Mouse (Mus musculus) embryonic facial prominence, embryonic 14.5 days (tissue): ENCODE results near the gene Necab3. TPM values are rescaled to one million over a fixed set of nuclear protein-coding genes. Genes with fewer than 3 reads are reported as not detected.

Source experiments
- ATAC-seq: fragments of 200-750 bp; cut with Nextera tagmentation; 2 replicates; pipeline ENCODE4 v1.8.0; 2017; ENCODE audit warnings: low read depth, moderate number of reproducible peaks, moderate TSS enrichment
- DNase-seq: peaks from one replicate; pipeline ENCODE4 v3.0.0-alpha.2; 2015; ENCODE audit warnings: low spot score
- H3K27ac ChIP-seq: fragments of 300-500 bp; sonication (generic); replicated peaks from 2 replicates; pipeline ENCODE4 v1.5.1; 2014; ENCODE audit warnings: low read depth, mild to moderate bottlenecking, low read length, moderate library complexity
- H3K27me3 ChIP-seq: fragments of 300-500 bp; sonication (generic); replicated peaks from 2 replicates; pipeline ENCODE4 v1.6.1; 2014; ENCODE audit warnings: low read length; ENCODE audit not compliant: control insufficient read depth, insufficient read depth
- H3K36me3 ChIP-seq: fragments of 300-500 bp; sonication (generic); 2 replicates; pipeline ENCODE4 v1.6.1; 2014; ENCODE audit warnings: low read length, mixed read lengths; ENCODE audit not compliant: control insufficient read depth, insufficient read depth
- H3K4me1 ChIP-seq: fragments of 300-500 bp; sonication (generic); 2 replicates; pipeline ENCODE4 v1.6.1; 2014; ENCODE audit warnings: antibody characterized with exemption, low read length; ENCODE audit not compliant: control insufficient read depth, insufficient read depth
- H3K4me2 ChIP-seq: fragments of 300-500 bp; sonication (generic); 2 replicates; pipeline ENCODE4 v1.6.1; 2014; ENCODE audit warnings: low read depth, mild to moderate bottlenecking, low read length, moderate library complexity, mixed read lengths
- H3K4me3 ChIP-seq: fragments of 300-500 bp; sonication (generic); 2 replicates; pipeline ENCODE4 v1.5.1; 2014; ENCODE audit warnings: low read depth, mild to moderate bottlenecking, low read length
- H3K9ac ChIP-seq: fragments of 300-500 bp; sonication (generic); 2 replicates; pipeline ENCODE4 v1.6.1; 2014; ENCODE audit warnings: low read depth, mild to moderate bottlenecking, low read length, moderate library complexity, mixed read lengths
- H3K9me3 ChIP-seq: fragments of 300-500 bp; sonication (generic); 2 replicates; pipeline ENCODE4 v1.6.1; 2016; ENCODE audit warnings: low read length; ENCODE audit not compliant: control insufficient read depth
- WGBS: fragments of 180-500 bp; shearing (Covaris S2); extraction: QIAGEN DNeasy Blood & Tissue Kit; methylation state at CpG from one replicate; pipeline ENCODE4 v1.1.7; 2014; 5-methylcytosine and 5-hydroxymethylcytosine counted together
- polyA plus RNA-seq: library from polyadenylated mRNA; unstranded; fragments of >200 nt; fragmentation: Nextera tagmentation; extraction: Ambion mirVana; gene quantifications from 2 replicates; pipeline ENCODE4 v1.2.1, GENCODE M21; 2014

The Necab3 gene
- polyA plus RNA-seq, 1 experiment from 2014 or later: 2.4 TPM

DNA sequence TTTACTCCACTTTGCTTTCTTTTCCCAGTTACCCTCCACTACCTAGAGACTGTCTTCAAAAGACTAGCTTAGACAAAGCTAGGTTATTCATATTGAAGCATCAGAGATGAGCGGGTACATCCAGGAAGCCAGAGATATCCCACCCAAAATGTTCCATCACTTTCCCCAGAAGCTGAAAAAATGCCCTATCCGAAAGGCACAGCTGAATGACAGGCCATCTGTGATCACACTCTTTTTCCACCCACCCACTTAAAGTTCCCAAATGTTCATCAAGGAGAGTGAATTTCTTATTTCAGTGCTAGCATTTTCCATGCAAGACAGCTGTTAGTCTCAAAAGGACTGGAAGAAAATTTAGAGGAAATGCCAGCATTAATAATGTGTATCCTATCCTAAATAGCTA is 33.4 kb downstream of the Necab3 start:
- DNase-seq: no peak
- H3K4me1 ChIP-seq: no peaks in the 10 kb centered on the region
- no peak for ATAC-seq
- peaks cover 75% of the 10 kb centered on the region for H3K36me3 ChIP-seq
- H3K27ac ChIP-seq: no peak overlapping the region
- H3K9me3 ChIP-seq: no peaks in the 10 kb centered on the region
- H3K9ac ChIP-seq: no peak overlapping the region
- H3K4me2 ChIP-seq: no peak overlapping the region
- no peaks in the 10 kb centered on the region for H3K27me3 ChIP-seq
- no peak overlapping the region for H3K4me3 ChIP-seq
- WGBS: 94% methylated on average over 2 of the region's 2 CpGs

DNA sequence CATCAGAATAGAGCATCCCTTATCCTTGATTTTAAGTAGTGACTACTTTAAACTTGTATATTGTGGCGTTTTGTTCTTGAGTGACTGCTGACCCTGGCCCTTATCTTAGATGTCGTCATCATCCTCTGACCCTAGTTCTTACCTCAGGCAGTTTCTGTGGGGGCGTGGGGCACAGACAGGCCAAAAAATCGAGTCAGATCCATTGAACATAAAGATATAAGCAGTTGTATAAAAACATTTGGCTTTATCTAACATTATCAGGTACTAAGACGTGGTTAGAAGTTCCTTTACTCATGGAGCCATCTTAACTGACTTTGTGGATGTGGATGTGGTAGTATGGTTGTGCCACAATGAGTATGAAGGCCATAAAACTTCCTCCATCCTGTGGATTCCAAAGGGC is 36.4 kb downstream of the Necab3 start:
- no peak overlapping the region for H3K4me2 ChIP-seq
- H3K4me3 ChIP-seq: no peak overlapping the region
- H3K9ac ChIP-seq: no peak overlapping the region
- ATAC-seq (no peak), DNase-seq (no peak)
- 92% methylated on average over 5 of the region's 5 CpGs for WGBS
- H3K9me3 ChIP-seq: no peaks in the 10 kb centered on the region
- H3K36me3 ChIP-seq: peaks cover 74% of the 10 kb centered on the region
- H3K27ac ChIP-seq: no peak overlapping the region
- no peaks in the 10 kb centered on the region for H3K4me1 ChIP-seq
- H3K27me3 ChIP-seq: no peaks in the 10 kb centered on the region

DNA sequence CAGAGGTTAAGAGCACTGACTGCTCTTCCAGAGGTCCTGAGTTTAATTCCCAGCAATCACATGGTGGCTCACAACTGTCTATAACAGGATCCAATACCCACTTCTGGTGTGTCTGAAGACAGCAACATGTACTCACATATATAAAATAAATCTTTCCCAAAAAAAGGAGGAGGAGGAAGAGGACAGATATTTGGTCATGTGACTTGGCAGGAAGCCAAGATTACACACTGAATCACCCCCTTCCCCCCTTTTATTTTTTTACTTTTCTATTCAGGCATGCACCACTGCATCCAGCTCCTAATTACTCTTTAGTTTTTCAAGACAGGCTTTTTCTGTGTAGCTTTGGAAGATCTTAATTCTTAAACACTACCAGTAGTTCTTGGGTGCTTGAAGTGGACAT is 37.2 kb downstream of the Necab3 start:
- no peak for DNase-seq
- no peak overlapping the region for H3K4me3 ChIP-seq
- peaks cover 78% of the 10 kb centered on the region for H3K36me3 ChIP-seq
- no peak overlapping the region for H3K4me2 ChIP-seq
- no peak overlapping the region for H3K9ac ChIP-seq
- H3K4me1 ChIP-seq: no peaks in the 10 kb centered on the region
- no peak for ATAC-seq
- H3K27ac ChIP-seq: no peak overlapping the region
- H3K9me3 ChIP-seq: no peaks in the 10 kb centered on the region
- no peaks in the 10 kb centered on the region for H3K27me3 ChIP-seq

DNA sequence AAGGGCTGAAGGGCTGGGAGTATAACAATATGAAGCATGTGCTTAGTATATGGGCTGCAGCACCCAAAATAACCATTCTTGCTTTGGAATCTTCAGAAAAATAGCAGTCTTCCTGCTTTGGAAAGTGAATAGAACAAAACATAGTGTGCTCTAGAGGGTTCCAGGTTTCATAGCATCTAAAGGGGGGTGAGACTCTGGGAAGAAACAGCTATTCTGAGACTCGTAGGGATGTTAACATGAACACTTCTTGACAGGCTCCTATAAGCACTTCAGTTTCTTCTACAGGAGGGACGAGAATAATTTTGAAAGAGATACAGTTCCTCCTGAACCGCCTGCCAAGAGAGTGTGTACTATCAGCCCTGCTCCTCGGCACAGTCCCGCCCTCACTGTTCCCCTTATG is 41.3 kb downstream of the Necab3 start:
- Histone ChIP-seq H3K4me2 (no peak overlapping the region), H3K9ac (no peak overlapping the region), H3K4me3 (no peak overlapping the region), H3K4me1 (no peaks in the 10 kb centered on the region), H3K27ac (no peak overlapping the region), H3K27me3 (no peaks in the 10 kb centered on the region), H3K36me3 (peaks cover 53% of the 10 kb centered on the region), H3K9me3 (no peaks in the 10 kb centered on the region)
- WGBS: 90% methylated on average over 5 of the region's 5 CpGs
- no peak for DNase-seq
- no peak for ATAC-seq

DNA sequence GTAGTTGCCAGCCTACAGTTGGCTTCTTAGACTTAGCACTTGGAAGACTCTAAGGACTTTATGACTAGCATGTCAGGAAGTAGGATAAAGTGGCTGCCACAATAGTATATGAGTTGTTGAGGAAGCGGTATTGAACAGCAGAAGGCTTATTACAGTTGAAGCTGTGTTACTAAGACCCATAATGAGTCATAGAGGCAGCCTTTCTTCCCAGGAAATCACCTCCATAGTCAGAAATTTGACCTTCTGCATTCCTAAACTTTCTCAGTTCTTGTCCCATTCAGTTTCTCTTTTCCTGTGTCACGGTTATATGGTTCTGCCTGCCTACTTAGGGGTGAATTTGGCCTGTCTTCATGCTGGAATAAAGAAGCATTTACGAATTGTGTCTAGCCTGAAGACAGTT is 41.7 kb downstream of the Necab3 start:
- ATAC-seq (no peak), DNase-seq (no peak)
- WGBS: 81% methylated on average over 3 of the region's 3 CpGs
- Histone ChIP-seq H3K4me1 (no peaks in the 10 kb centered on the region), H3K27me3 (no peaks in the 10 kb centered on the region), H3K27ac (no peak overlapping the region), H3K4me2 (no peak overlapping the region), H3K9me3 (no peaks in the 10 kb centered on the region), H3K36me3 (peaks cover 53% of the 10 kb centered on the region), H3K4me3 (no peak overlapping the region), H3K9ac (no peak overlapping the region)

DNA sequence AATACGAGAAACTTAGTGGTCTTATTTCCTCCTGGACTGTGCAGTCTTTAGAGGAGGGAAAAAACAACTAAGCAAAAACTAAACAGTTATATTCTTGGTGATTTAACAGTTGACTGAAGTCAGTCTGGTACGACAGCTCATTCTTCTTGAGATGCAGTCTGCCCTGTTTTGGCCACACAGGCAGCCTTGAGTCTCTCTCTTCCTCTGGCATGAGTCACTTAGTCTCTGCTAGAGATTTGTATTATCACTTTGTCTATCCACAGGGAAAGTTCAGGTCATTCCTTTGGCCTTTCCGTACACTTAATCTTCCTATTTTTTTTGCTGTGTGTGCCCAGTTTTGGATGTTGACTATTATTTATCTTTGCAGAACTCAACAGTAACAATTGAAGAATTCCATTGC is 48.5 kb downstream of the Necab3 start:
- no peak overlapping the region for H3K4me2 ChIP-seq
- ATAC-seq: no peak
- H3K9me3 ChIP-seq: no peaks in the 10 kb centered on the region
- H3K9ac ChIP-seq: no peak overlapping the region
- 93% methylated on average over 3 of the region's 3 CpGs for WGBS
- H3K27me3 ChIP-seq: no peaks in the 10 kb centered on the region
- no peak for DNase-seq
- no peaks in the 10 kb centered on the region for H3K4me1 ChIP-seq
- H3K27ac ChIP-seq: no peak overlapping the region
- H3K36me3 ChIP-seq: peaks cover 63% of the 10 kb centered on the region
- H3K4me3 ChIP-seq: no peak overlapping the region

DNA sequence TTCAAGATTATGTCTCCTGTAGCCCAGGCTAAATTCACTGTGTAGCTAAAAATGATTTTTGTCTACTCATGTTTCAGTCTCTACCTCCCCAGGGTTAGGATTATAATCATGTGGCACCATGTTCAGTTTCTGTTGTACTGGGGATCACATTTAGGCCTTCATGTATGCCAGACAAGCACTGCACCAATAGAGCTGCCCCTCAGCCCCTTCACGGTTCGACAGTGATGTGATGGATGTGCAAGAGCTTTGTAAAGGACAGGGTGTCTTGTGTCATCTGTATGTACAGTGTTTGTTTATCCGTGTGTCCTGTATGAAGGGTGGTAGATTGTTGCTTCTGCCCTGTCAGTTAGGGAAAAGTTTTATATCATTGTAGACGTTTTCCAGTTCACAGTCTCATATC is 50.2 kb downstream of the Necab3 start:
- no peak overlapping the region for H3K27ac ChIP-seq

DNA sequence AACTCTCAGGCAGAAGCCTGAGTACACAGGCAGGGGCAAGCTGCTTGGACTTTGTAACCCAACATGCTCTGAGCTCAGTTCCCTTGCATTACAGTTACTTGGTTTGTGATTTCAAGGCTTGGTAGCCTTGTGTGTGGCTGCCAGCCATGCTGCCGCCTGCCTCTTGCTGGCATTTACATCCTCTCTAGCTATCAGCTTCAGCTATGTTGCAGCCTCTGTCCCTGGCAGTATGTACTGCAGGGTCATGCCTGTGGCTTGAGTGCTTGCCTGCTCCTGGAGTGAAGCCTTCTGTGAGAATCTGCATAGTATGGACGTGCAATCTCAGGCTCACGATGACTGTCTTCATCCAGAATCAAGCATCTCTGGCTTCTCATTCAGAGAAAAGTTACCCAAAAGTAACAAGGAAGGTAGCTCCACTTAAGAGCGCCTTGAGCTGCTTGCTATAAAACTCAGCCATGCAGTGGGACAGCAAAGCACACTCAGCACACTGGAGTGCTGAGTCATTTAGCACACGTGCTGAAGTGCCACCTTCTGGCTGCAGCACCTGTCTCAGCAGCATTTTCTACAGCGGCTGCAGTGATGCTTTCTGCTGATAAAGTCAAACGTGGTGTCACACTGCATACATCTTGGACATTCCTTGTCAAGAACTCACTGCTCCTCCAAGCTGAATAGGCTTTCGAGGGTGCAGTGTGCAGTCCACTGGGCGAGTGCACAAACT is 51.0 kb downstream of the Necab3 start:
- H3K27me3 ChIP-seq: no peaks in the 10 kb centered on the region
- WGBS: 78% methylated on average over 9 of the region's 9 CpGs
- H3K9ac ChIP-seq: no peak overlapping the region
- no peaks in the 10 kb centered on the region for H3K9me3 ChIP-seq
- DNase-seq (peak; percentile 11), ATAC-seq (no peak)
- no peak overlapping the region for H3K4me2 ChIP-seq
- H3K27ac ChIP-seq: no peak overlapping the region
- peaks cover 64% of the 10 kb centered on the region for H3K36me3 ChIP-seq
- no peak overlapping the region for H3K4me3 ChIP-seq
- no peaks in the 10 kb centered on the region for H3K4me1 ChIP-seq

More for the DNA sequence above, 50.2 kb downstream of the Necab3 start:
- Histone ChIP-seq H3K36me3 (peaks cover 64% of the 10 kb centered on the region), H3K4me2 (no peak overlapping the region), H3K4me1 (no peaks in the 10 kb centered on the region), H3K4me3 (no peak overlapping the region), H3K27me3 (no peaks in the 10 kb centered on the region), H3K9ac (no peak overlapping the region), H3K9me3 (no peaks in the 10 kb centered on the region)
- ATAC-seq (no peak), DNase-seq (no peak)
- WGBS: 81% methylated on average over 4 of the region's 4 CpGs

DNA sequence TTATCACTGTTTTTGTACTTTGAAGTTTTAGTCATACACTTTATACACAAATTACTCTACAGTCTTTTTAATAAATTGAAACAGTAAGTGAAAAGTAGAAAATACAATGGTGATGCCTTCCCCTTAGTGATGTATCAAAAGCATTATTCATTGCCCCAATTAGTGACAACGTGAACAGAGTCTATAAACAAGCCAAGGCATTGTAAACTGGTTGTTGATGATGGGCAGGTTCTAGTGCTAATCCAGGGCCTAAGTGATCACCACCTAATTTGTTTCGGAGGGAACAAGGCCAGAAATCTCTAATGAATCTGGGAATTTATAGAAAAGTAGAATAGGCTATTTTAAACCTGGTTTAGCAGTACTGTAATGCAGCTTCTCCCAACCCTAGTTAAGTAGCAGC is 51.6 kb downstream of the Necab3 start:
- H3K4me2 ChIP-seq: no peak overlapping the region
- peaks cover 58% of the 10 kb centered on the region for H3K36me3 ChIP-seq
- H3K27me3 ChIP-seq: no peaks in the 10 kb centered on the region
- DNase-seq: no peak
- no peak overlapping the region for H3K4me3 ChIP-seq
- no peak overlapping the region for H3K9ac ChIP-seq
- WGBS: 82% methylated on average over 2 of the region's 2 CpGs
- no peak overlapping the region for H3K27ac ChIP-seq
- no peak for ATAC-seq
- no peaks in the 10 kb centered on the region for H3K9me3 ChIP-seq
- H3K4me1 ChIP-seq: no peaks in the 10 kb centered on the region
